Mouse (Mus musculus) Muller cell, postnatal 12 days (primary cell): ENCODE data around the gene Copb1.
"Not testable (repeated sequence)": the region's sequence is repeated elsewhere in the genome, so short reads cannot be mapped to it uniquely, and the experiment has no call there.

ENCODE experiments used
- DNase-seq: peaks from one replicate; pipeline ENCODE4 v3.0.0-alpha.2; 2015; ENCODE audit errors: inconsistent ontology term

Gene Copb1

DNA sequence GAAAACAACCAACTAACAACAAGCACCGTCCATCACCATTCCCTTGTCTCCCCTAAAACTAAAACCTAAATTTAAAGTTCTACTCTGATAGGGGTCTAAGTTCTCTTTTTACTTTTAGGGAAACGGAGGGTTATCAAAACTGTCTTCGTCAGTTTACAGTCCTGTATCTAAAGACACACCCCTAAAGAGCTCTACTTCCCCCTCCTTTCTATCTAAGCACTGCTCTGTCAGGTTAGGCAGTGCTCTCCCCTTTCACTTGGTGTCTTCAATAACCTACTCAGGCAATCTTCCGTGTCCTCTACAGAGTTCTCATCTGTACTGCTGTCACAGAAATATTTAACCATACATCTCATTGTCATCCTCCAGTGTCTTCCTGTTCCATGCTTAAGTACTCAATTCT lies 34.1 kb downstream of the Copb1 start:
- DNase-seq: no peak

DNA sequence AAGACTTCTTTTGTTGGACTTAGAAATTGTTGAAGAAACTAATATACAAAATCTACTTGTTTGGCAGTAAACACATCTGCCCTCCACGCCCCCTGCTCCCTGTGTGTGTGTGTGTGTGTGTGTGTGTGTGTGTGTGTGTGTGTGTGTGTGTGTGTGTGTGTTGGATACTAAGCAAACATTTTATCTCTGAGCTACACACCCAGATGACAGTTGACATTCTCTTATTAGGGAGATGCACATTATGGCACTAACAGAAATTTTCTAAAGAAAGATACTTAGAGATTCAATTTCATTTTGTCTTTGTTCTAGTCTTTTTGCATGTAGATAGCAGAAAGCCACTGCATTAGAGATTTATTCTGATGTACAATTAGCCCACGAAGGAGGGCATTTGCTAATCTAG lies 37.6 kb downstream of the Copb1 start:
- DNase-seq: no peak

DNA sequence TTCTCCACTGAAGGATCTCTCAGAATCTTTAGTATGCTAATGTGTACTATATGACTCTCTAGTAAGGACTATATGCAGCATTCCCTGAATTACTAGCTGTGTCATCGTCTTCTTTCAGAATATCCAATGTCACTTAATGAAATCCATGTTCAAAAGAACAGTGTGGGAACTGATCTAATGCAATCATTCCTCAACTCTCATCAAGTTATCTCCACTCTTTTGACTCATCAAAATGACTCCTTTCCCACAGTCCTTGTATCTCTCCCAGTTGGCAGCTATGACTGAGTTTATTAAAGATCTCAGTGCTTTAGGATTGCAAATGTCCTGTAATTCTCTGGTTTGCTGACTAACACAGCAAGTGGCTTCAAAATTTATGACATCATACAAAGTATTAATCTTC lies 40.1 kb downstream of the Copb1 start:
- DNase-seq: no peak

DNA sequence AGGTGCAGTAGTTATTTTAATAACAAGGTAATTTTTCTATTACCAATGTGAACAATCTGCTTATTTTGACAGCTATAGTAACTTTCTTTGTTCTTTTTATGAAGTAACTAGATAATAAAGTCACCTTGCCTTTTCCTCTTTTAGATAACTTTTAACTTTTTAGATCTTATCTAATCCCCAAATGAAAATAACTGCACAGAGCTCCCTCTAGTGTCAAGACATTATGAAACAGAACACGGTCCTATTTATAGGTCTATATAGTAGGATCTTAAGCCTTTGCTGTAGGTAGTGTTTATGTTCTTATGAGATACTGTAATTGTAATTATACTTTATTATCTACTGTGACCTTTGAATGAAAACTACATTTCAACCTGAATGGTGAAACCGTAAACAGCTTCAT lies 41.0 kb downstream of the Copb1 start:
- peak; percentile 20 for DNase-seq

DNA sequence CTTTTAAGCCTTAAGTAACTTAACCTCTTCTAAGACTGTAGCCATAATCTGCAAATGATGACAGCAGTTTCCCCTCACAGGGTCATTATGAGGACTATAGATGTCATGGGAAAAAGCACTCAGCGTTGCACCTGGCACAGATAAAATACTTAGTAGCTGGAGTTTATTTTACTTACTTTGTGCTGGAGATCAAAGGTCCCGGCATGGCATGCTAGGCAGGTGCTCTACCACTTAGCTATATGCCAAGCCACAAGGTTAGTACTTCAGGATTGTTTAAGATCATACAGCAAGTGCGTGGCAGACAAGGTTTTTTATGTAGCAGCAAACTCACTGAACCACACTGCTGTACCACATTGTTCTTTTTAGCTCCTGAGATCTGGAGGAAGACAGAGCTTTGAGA lies 43.9 kb downstream of the Copb1 start:
- no peak for DNase-seq

DNA sequence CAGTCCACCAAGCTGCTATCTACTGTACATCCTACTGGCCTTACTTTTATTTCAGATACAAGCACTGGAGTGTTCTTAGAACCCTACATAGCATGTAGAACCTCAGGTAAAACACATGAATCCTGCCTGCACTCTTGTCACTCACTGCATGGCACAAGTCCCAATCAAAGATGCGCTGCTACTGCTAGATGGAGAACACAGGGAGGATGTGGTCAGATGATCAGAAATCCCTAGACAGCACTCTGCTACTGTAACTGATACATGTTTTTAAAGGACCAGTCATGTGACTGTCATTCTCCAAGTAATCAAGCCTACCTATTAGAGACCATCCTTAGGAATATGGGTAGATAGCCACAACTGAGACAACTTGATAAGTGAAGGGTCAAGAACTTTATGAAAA lies 44.7 kb downstream of the Copb1 start:
- no peak for DNase-seq

DNA sequence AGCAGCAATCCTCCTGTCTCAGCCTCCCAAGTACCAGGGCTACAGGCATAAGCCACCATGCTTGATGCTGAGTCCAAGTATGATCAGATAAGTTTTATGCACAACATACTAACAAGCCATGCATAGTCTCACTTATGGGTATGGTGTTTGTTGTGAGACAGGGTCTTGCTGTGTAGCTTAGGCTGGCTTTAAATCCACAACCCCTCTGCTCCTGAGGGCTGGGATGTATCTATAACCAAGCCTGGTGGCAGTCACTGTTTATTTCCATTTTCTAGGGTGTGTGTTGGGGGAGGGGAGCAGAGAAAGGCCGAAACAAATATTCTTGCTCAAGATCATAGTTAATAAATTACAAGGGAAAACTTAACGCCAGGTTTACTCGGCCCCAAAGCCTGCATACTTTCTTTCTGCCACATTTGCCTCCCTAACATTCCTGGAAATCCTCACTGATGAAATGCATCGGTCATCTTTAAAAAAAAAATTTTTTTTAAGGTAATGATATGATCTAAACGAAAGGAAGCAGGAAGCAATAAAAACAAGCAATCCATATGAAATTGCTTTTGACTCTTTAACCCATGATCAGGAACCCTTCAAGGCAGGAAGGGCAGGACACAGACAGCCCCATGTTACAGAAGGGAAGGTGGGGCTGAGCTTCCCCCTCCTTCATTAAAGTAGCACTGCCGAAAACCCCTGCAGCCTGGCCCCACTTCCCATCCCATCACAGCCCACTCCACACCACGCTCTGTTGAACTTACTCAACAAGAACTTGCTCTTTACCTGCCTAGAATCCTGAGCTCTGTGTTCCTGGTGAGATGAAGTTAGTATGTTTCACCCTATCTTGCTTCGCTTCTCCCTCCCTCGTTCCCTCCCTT lies 50.8 kb downstream of the Copb1 start:
- no peak for DNase-seq

DNA sequence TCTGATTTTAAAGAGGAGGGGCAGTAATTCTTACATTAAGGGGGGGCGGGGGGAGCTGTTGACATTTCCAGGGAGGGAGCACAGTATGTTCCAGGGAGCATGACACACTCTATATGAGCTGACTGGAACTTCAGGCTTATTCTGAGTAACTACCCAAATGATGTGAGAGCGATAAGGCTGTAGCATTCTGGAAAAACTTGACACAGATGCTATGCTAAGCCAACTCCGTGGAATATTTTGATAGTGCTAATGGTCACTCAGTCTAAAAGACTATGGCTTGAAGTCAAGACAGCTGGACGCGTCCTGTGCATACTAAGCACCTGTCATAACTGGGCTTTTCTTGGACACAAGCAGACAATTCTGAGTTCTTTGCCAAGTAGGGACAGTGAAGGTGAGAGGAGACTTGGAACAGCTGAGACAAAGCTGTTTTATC lies 51.5 kb downstream of the Copb1 start:
- no peak for DNase-seq

DNA sequence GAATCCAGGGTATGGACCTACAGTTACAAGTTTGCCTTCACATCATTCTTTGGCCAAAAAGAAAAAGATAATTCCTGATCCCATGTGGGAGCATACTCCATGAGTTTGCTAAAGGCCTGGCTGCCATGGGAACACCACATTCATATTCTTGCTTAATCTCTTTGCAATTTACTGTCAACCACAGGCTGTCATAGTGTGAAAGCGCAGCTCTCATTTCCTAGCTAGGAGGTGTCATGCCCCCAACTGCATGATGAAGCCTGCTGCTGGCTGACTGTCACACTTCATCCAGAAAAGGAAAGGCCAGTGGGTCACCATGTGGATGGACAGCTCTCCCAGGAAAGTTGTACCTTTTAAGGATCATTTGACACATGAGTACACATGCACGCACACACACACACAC lies 53.9 kb downstream of the Copb1 start:
- no peak for DNase-seq

DNA sequence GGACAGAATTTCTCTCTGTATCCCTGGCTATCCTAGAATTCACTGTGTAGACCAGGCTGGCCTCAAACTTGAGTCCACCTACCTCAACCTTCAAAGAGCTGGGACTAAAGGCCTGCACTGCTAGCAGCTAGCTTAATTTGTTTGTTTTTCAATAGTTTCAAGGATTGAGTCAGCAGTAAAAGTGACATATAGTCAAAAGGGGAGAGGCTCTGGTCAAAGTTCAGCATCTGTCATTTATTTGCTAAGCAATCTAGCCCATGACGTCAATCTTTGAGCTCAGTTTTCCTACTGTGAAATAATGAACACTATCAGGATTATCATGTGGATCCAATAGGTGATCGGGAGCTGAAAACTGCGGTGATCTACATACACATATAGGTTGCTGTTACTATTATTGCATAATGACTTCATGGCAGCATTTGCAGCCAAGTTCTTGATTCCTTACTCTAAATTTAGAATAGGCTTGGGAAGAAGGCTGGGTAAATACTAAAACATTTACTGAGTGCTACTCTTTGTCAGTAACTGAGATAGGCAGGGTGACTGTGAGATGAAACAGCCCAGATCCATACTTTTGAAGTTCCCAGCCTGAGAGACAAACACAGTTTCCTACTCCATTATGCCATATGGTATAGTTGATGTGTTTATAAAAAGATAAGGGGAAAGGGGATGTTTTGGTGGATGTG lies 54.9 kb downstream of the Copb1 start:
- no peak for DNase-seq

DNA sequence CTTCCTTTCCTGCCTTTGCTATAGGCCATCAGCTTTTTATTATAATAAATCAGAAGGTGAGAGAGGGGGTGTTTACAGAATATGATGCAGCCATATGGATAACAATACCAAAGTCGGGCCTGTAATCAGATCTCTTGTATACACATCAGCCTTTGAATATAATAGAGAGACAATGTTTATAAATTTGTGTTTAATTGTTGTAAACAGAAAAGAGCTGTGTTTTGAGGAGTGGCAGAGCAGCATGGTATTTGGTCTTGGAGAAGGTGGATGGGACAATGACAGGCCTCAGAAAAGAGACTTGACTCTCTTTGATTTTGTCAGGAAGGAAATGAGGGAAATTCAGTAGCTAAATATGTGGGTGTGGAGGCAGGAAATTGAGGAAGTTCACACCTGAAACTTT lies 56.3 kb downstream of the Copb1 start:
- DNase-seq: no peak

DNA sequence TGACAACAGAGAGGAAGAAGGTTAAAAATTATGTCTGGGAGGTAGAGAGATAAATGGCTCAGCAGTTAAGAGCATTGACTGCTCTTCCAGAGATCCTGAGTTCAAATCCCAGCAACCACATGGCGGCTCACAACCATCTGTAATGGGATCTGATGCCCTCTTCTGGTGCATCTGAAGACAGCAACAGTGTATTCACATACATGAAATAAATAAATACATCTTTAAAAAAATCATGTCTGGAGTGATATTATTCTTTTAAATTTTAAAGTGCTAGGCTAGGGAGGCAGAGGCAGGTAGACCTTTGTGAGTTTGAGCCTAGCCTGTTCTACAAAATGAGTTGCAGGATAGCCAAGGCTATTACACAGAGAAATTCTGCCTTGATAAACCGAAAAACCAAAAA lies 57.9 kb downstream of the Copb1 start:
- not testable (repeated sequence) for DNase-seq

DNA sequence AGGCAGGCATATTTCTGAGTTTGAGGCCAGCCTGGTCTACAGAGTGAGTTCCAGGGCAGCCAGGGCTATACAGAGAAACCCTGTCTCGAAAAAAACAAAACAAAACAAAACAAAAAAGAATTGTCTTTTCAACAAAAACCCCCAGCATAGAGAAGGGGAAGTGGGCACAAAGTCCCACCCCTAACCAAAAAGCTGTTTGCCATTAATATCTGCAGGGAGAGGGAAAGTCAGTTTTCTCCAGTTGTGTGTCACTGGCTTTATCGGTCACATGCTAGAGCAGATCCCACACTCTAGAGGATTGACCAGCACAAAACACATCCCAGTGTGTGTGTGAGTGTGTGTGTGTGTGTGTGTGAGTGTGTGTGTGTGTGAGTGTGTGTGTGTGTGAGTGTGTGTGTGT lies 59.7 kb downstream of the Copb1 start:
- DNase-seq: not testable (repeated sequence)

DNA sequence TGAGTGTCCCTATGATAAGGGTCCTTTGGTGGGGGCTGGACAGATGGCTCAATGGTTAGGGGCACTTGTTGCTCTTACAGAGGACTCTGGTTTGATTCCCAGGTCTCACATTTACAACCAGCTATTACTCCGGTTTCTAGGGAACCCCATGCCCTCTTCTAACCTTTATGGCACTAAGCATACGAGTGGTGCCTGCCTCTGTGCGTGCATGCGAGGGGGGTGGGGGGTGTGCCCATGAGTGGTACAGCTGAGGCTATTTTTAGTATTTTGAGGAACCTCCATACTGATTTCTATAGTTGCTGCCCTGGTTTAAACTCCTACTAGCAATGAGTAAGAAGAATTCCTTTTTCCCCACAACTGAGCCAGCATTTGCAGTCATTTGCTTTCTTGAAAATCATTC lies 60.3 kb downstream of the Copb1 start:
- no peak for DNase-seq

DNA sequence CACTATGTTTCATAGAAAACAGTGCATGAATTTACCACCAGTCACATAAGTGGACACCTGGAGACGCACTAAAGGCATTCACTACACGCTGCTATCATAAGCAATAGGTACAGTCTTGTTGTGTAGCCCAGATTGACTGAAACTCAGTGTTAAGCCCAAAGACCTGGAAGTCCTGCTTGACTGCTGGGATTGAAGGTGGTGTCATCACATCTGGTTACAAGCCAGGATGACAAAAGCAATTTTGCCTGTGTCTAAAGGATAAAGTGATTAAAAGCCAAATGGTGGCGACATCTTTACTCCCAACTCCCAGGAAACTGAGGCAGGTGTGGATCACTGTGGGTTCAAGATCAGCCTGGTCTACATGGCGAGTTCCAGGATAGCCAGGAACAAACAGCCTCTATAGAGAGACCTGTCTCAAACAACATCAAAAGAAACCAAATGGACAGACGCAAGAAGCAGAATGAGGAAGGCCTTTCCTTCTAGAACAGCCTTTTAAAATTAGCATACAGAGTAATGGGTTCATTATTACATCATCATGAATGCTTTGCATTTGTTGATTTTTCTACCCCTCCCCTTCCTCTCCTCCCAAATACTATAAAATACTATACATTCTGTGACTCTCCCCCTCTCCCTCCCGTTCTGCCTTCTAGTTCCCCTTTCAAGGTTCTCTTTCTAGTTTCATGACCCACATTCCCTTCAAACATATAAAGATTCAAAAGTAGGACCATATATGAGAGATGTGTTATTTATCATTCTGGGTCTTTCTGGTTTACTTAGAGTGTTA lies 61.0 kb downstream of the Copb1 start:
- DNase-seq: no peak

DNA sequence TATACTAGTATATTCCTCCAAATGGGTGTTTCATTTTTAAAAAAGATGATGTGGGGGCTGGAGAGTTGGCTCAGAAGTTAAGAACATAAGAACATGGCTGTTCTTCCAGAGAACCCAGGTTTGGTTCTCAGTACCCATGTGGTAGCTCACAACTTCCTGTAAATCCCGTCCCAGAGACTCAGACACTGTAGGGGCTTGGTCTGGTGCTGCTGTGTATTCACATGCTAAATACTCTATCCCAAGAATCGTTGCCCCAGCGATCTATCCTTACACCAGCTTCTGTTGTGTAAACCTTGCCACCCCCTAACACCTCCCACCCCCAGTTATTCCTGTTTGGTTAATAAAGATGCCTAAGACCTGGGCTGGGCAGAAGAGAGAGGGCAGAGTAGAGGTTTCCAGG lies 61.9 kb downstream of the Copb1 start:
- no peak for DNase-seq

DNA sequence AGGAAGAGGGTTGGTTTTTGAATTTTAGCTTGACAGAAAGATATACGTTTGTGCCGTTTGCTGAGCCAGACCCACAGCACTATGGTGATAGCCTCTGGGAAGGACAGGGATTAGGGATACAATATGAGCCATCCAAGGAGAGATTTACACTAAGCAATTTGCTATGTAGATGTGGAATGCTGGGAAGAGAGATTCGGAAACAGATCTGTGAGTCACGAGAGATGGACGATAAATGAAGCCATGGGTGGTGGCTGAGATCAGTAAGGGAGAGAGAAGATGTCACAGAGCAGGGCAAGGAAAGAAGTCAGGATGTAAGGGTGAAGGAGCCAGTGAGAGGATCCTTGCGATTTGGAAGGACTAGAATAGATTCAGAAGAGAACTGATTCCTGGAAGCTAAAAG lies 71.1 kb downstream of the Copb1 start:
- DNase-seq: no peak

DNA sequence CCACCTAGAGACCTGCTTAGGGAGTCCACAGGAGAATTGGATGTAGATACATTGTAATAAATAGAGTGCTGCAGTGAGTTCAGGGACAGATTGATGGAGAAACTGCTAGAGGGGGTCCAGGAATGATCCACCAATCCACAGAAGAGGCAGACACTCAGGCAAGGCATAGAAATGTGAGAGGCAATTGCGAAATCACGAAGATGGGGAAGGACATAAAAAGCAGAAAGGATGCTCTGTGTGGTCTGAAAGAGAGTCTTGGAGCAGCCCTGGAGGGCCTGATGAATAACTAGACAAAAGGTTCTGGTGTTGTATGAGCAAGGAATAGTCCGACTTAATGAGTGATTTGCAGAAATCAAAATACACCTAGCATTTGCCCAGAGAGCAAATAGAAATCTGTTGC lies 71.8 kb downstream of the Copb1 start:
- no peak for DNase-seq

DNA sequence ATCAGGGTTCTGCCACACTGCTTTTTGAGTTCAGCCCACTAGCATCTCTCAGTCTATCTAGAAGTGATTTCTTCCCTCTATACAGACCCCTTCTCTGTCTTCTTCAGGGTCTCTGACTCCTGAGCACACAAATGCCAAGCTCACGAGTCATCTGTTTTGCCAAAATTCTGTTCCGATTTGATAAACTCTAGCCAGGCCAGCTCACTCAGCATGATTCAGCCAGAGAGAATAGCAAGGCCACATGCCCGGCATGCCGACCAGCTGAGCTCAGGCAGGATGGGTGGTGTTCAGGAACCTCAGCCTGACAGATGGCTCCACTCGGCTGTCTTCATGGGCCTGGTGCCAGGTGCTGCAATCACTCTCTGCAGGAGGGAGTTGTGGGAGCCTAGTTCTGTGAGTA lies 73.1 kb downstream of the Copb1 start:
- DNase-seq: peak; percentile 97

DNA sequence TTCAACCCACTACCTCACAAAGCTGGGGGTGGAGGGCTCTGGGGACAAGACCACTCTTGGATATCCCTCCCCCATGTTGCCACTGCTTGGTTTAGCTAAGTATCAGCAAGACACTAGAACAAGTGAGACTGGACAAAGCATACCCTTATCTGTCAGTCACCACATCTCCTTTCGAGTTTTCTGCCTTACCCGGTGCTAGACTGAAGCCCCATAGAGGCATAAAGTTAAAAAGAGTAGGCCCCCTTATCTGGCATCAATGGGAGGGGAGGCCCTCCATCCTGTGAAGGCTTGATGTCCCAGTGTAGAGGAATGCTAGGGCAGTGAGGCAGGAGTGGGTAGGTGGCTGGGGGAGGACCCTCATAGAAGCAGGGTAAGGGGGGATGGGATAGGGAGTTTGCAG lies 77.9 kb downstream of the Copb1 start:
- DNase-seq: no peak

DNA sequence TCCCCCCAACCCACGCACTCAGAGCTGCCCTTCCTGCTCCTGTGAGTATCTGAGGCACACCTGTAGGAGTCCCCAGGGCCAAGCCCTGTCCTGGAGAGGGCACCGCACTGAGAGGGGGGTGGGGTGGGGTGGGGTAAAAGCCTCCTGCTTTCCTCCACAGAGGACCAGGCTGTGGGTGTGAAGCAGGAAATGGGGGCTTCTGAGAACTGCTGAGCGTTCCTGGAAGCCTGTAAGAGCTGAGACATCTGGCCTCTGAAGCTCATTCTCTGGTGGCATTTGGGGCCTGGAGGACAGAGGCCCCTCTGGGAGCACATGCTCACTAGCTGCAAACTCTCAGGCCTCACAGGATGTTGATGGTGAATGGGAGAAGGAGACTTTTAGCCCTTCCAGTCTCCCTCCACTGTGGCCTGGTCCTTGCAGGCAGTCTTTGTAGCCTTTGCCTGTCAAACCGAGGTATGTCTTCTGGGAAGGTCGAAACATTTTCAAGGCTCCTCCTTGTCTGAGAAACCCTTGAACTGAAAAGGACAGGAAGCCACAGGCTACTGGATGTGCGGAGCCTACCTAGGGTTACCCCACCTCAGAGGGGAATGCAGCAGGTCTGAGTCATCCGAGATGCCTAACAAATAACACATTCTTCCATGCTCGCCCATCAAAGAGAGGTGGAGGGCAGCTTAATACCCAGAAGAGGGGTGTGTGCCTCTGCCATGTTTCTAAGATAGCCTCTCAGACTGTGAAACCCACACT lies 83.0 kb downstream of the Copb1 start:
- DNase-seq: peak; percentile 81

DNA sequence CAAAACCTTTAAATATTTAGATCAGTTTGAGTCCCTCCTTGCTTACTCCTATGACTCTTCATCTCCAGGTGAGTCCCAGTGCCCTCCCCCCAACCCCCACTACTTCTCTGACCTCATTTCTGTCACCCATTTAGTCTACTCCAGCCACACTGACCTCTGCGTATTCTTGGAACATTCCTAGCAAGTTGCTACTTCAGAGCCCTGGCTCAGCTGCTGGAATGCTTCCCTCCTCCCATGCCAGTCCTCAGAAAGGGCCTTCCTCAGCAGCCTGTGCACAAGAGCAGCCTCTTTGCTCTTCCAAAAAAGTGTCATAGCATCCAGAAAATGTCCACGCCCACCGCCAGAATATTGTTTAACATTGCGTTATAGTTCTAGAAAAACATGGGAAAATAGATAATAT lies 84.5 kb downstream of the Copb1 start:
- DNase-seq: peak; percentile 70
